Mouse (Mus musculus) forebrain, embryonic 11.5 days (tissue): ENCODE results near the gene Ccdc163. TPM values are rescaled to one million over a fixed set of nuclear protein-coding genes. Genes with fewer than 3 reads are reported as not detected.

Experiments
- ATAC-seq: fragments of 200-750 bp; cut with Nextera tagmentation; replicated peaks from 2 replicates; pipeline ENCODE4 v1.8.0; 2017; ENCODE audit warnings: moderate TSS enrichment; ENCODE audit not compliant: low FRiP score
- DNase-seq: peaks from one replicate; pipeline ENCODE4 v3.0.0-alpha.2; 2017; ENCODE audit warnings: low spot score
- H3K27ac ChIP-seq: fragments of 300-500 bp; sonication (generic); 2 replicates; pipeline ENCODE4 v1.5.1; 2014; ENCODE audit warnings: low read depth, low read length
- H3K27me3 ChIP-seq: fragments of 300-500 bp; sonication (generic); 2 replicates; pipeline ENCODE4 v1.6.1; 2014; ENCODE audit warnings: mild to moderate bottlenecking, low read length, mixed read lengths; ENCODE audit not compliant: control insufficient read depth, insufficient read depth
- H3K36me3 ChIP-seq: fragments of 300-500 bp; sonication (generic); 2 replicates; pipeline ENCODE4 v1.6.1; 2014; ENCODE audit warnings: mild to moderate bottlenecking, low read length, moderate library complexity, mixed read lengths; ENCODE audit not compliant: control insufficient read depth, insufficient read depth
- H3K4me1 ChIP-seq: fragments of 300-500 bp; sonication (generic); replicated peaks from 2 replicates; pipeline ENCODE4 v1.6.1; 2014; ENCODE audit warnings: low read length, mixed read lengths; ENCODE audit not compliant: control insufficient read depth, insufficient read depth
- H3K4me2 ChIP-seq: fragments of 300-500 bp; sonication (generic); 2 replicates; pipeline ENCODE4 v1.6.1; 2014; ENCODE audit warnings: low read depth, mild to moderate bottlenecking, low read length, moderate library complexity, mixed read lengths; ENCODE audit not compliant: severe bottlenecking
- H3K4me3 ChIP-seq: fragments of 300-500 bp; sonication (generic); 2 replicates; pipeline ENCODE4 v1.5.1; 2014; ENCODE audit warnings: low read depth, low read length
- H3K9ac ChIP-seq: fragments of 300-500 bp; sonication (generic); 2 replicates; pipeline ENCODE4 v1.6.1; 2014; ENCODE audit warnings: low read length
- H3K9me3 ChIP-seq: fragments of 300-500 bp; sonication (generic); 2 replicates; pipeline ENCODE4 v1.6.1; 2016; ENCODE audit warnings: low read length, mixed read lengths; ENCODE audit not compliant: control insufficient read depth
- whole genome bisulfite sequencing: fragments of 180-500 bp; shearing (Covaris S2); extraction: QIAGEN DNeasy Blood & Tissue Kit; methylation state at CpG from one replicate; pipeline ENCODE4 v1.1.7; 2014; 5-methylcytosine and 5-hydroxymethylcytosine counted together
- polyA plus RNA-seq: library from polyadenylated mRNA; unstranded; fragments of >200 nt; fragmentation: Nextera tagmentation; extraction: Ambion mirVana; gene quantifications from 2 replicates; pipeline ENCODE4 v1.2.1, GENCODE M21; 2014

Gene Ccdc163
- polyA plus RNA-seq, 1 experiment from 2014 or later, result 33.7 TPM

GRCm38 (mm10) chr4:116729532-116729931 is 21.2 kb downstream of the Ccdc163 start:
- WGBS, result 93% methylated on average over 3 of the region's 3 CpGs

GRCm38 (mm10) chr4:116731077-116731476 is 22.8 kb downstream of the Ccdc163 start:
- ATAC-seq, result no peak
- Histone ChIP-seq H3K27ac (no peak overlapping the region), H3K9me3 (no peaks in the 10 kb centered on the region), H3K4me1 (no peaks in the 10 kb centered on the region), H3K4me3 (no peak overlapping the region), H3K36me3 (no peaks in the 10 kb centered on the region), H3K27me3 (no peaks in the 10 kb centered on the region), H3K9ac (no peak overlapping the region), H3K4me2 (no peak overlapping the region)
- 89% methylated on average over 9 of the region's 9 CpGs for WGBS
- no peak for DNase-seq

More at GRCm38 (mm10) chr4:116729532-116729931, 21.2 kb downstream of the Ccdc163 start:
- no peaks in the 10 kb centered on the region for H3K36me3 ChIP-seq
- no peak overlapping the region for H3K27ac ChIP-seq
- H3K27me3 ChIP-seq, result no peaks in the 10 kb centered on the region
- no peak for DNase-seq
- no peak overlapping the region for H3K9ac ChIP-seq
- H3K4me2 ChIP-seq, result no peak overlapping the region
- H3K9me3 ChIP-seq, result no peaks in the 10 kb centered on the region
- H3K4me3 ChIP-seq, result no peak overlapping the region
- no peaks in the 10 kb centered on the region for H3K4me1 ChIP-seq
- no peak for ATAC-seq

- Histone ChIP-seq H3K27me3 (no peaks in the 10 kb centered on the region), H3K36me3 (no peaks in the 10 kb centered on the region), H3K9me3 (no peaks in the 10 kb centered on the region), H3K9ac (no peak overlapping the region), H3K27ac (no peak overlapping the region), H3K4me3 (no peak overlapping the region), H3K4me1 (no peaks in the 10 kb centered on the region), H3K4me2 (no peak overlapping the region)
- WGBS, result 84% methylated on average over 5 of the region's 5 CpGs
- DNase-seq (no peak), ATAC-seq (no peak)
Measured at GRCm38 (mm10) chr4:116732355-116732754, 24.0 kb downstream of the Ccdc163 start.

GRCm38 (mm10) chr4:116734996-116735395 is 26.7 kb downstream of the Ccdc163 start:
- no peak overlapping the region for H3K27ac ChIP-seq
- no peaks in the 10 kb centered on the region for H3K36me3 ChIP-seq
- H3K27me3 ChIP-seq, result no peaks in the 10 kb centered on the region
- H3K9me3 ChIP-seq, result no peaks in the 10 kb centered on the region
- DNase-seq, result no peak
- H3K4me3 ChIP-seq, result no peak overlapping the region
- no peak overlapping the region for H3K4me2 ChIP-seq
- no peak for ATAC-seq
- WGBS, result 88% methylated on average over 2 of the region's 2 CpGs
- no peak overlapping the region for H3K9ac ChIP-seq
- no peaks in the 10 kb centered on the region for H3K4me1 ChIP-seq

- no peaks in the 10 kb centered on the region for H3K27me3 ChIP-seq
- no peaks in the 10 kb centered on the region for H3K36me3 ChIP-seq
- no peak overlapping the region for H3K4me3 ChIP-seq
- WGBS, result 92% methylated on average over 9 of the region's 9 CpGs
- ATAC-seq, result no peak
- no peaks in the 10 kb centered on the region for H3K9me3 ChIP-seq
- H3K4me2 ChIP-seq, result no peak overlapping the region
- H3K9ac ChIP-seq, result no peak overlapping the region
- H3K27ac ChIP-seq, result no peak overlapping the region
- DNase-seq, result no peak
- H3K4me1 ChIP-seq, result no peaks in the 10 kb centered on the region
Measured at GRCm38 (mm10) chr4:116738972-116739751, 30.9 kb downstream of the Ccdc163 start.

- H3K4me2 ChIP-seq, result no peak overlapping the region
- no peak overlapping the region for H3K4me3 ChIP-seq
- ATAC-seq (no peak), DNase-seq (no peak)
- H3K9ac ChIP-seq, result no peak overlapping the region
- H3K9me3 ChIP-seq, result no peaks in the 10 kb centered on the region
- no peaks in the 10 kb centered on the region for H3K36me3 ChIP-seq
- no peaks in the 10 kb centered on the region for H3K4me1 ChIP-seq
- no peak overlapping the region for H3K27ac ChIP-seq
- no peaks in the 10 kb centered on the region for H3K27me3 ChIP-seq
- 91% methylated on average over 2 of the region's 2 CpGs for WGBS
Measured at GRCm38 (mm10) chr4:116749750-116750149, 41.4 kb downstream of the Ccdc163 start.

- no peaks in the 10 kb centered on the region for H3K4me1 ChIP-seq
- H3K4me2 ChIP-seq, result no peak overlapping the region
- no peaks in the 10 kb centered on the region for H3K27me3 ChIP-seq
- no peaks in the 10 kb centered on the region for H3K36me3 ChIP-seq
- 92% methylated on average over 2 of the region's 2 CpGs for WGBS
- DNase-seq (no peak), ATAC-seq (no peak)
- no peak overlapping the region for H3K9ac ChIP-seq
- no peak overlapping the region for H3K27ac ChIP-seq
- no peak overlapping the region for H3K4me3 ChIP-seq
- H3K9me3 ChIP-seq, result no peaks in the 10 kb centered on the region
Measured at GRCm38 (mm10) chr4:116761914-116762313, 53.6 kb downstream of the Ccdc163 start.

- Histone ChIP-seq H3K27me3 (no peaks in the 10 kb centered on the region), H3K36me3 (no peaks in the 10 kb centered on the region), H3K4me1 (no peaks in the 10 kb centered on the region), H3K9ac (no peak overlapping the region), H3K9me3 (no peaks in the 10 kb centered on the region), H3K4me3 (no peak overlapping the region), H3K4me2 (no peak overlapping the region), H3K27ac (no peak overlapping the region)
- WGBS, result 88% methylated on average over 5 of the region's 5 CpGs
- no peak for ATAC-seq
- DNase-seq, result no peak
Measured at GRCm38 (mm10) chr4:116764001-116764400, 55.7 kb downstream of the Ccdc163 start.

GRCm38 (mm10) chr4:116768510-116768909 is 60.2 kb downstream of the Ccdc163 start:
- no peak overlapping the region for H3K4me2 ChIP-seq
- no peak overlapping the region for H3K27ac ChIP-seq
- no peaks in the 10 kb centered on the region for H3K27me3 ChIP-seq
- H3K9ac ChIP-seq, result no peak overlapping the region
- no peaks in the 10 kb centered on the region for H3K9me3 ChIP-seq
- ATAC-seq (no peak), DNase-seq (no peak)
- H3K4me3 ChIP-seq, result no peak overlapping the region
- 87% methylated on average over 5 of the region's 5 CpGs for WGBS
- no peaks in the 10 kb centered on the region for H3K4me1 ChIP-seq
- H3K36me3 ChIP-seq, result no peaks in the 10 kb centered on the region
